Mouse (Mus musculus): ENCODE results near the gene Zfp51.

DNA sequence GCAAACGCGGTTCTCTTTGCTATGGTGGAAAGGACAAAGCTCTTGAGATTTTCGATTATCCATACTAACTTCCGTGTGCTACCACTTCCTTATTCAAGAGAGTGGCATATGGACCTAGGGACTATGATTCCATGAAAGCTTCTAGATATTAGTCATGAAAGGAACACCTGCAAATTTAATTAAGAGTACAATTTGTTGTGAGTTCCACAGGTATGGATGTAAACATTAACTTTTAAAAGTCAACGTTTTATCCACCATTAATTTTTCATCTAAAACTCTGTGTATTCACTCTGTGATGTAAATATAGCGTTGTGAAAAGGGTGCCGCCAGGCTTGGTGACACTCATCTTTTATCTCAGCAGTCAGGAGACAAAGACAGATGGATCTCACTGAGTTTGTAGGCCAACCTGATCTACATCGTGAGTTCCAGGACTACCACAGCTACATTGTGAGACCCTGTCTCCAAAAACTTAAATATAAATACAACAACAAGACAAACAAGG lies 39.4 kb downstream of the Zfp51 start:
- no peak for TF ChIP-seq CTCF (IDR thresholded peaks at IDR 0.05; ENCODE audit: low read depth)
- TF ChIP-seq EP300 (IDR thresholded peaks at IDR 0.05; ENCODE audit: low read depth): no peak

Measured in heart, postnatal 0 days (tissue).